Mouse (Mus musculus) 416B (cell line): ENCODE results near the gene Scimp.

ENCODE experiments used
- DNase-seq: peaks from one replicate; pipeline ENCODE4 v3.0.0; 2011; ENCODE audit warnings: low read depth

The Scimp gene

GRCm38 (mm10) chr11:70765776-70766445, 46.5 kb downstream of the Scimp start:
- peak; percentile 83 for DNase-seq

DNA sequence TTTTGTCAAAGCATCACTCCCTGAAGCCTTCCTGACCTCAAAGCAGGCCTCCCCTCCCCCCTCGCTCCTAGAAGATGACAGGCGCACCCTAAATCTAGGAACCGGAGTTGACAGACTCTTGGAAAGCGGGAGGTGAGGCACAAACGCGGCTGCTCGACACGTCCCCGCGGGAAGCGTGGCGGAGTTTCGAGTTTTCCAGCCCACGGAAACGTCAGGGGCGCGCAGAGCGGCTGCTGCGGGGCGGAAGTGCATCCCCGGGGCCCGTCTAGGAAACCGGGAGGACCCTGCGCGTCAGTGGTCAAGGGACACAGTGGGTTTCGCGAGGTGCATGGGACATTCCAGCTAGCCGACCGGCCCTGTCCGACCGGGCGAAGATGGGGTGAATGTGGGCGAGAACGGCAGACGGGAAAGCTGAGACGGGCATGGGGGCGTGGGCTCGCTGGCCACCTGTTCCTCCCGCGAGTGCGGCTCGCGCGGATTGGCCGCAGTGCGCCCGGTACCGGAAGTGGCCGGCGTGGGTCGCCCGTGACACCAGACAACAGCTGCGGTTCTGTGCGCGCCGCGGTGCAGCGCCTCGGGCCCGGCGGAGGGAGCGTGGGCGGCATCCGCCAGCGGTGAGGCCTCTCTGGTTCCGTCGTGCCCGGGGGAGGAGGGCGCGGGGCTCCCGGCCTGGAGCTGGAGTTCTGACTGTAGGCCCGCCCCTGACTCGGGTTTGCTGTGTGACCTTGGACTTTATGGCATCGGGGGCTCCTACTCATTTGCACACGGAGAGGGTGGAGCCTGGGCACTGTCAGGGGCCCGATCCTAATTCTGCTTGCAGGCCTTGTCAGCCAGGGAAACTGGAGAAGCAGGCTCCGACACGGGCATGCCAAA, 48.2 kb downstream of the Scimp start, which contains the start of gene Zfp3:
Zfp3 (plus strand) TSS at position 274 of the 873 bp plus-strand sequence.
- peak; percentile 82 for DNase-seq

GRCm38 (mm10) chr11:70763582-70763935, 48.8 kb downstream of the Scimp start:
- peak; percentile 47 for DNase-seq

- no peak for DNase-seq
These were observed 49.7 kb downstream of the Scimp start for GRCm38 (mm10) chr11:70762641-70763040.

- DNase-seq: peak; percentile 36
These were observed 51.9 kb downstream of the Scimp start for GRCm38 (mm10) chr11:70760446-70760845.

DNA sequence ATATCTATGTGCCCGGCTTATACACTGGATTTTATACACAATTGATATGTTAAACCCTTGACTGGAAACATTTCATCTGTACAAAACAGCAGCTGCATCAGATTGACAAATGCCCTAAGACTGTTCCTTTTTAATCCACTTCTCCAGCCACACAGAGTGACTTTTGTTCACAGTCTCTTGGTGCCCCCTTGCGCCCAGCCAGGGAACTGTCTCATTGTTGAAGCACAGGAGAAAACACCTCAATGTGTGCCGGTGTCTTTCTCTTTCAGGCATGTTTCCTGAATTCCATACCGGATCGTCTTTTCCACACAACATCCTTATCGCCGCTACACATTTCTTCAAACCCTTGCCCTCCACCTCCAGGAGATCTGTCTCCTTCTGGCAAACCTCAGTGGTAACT, 56.7 kb downstream of the Scimp start:
- peak; percentile 72 for DNase-seq

DNA sequence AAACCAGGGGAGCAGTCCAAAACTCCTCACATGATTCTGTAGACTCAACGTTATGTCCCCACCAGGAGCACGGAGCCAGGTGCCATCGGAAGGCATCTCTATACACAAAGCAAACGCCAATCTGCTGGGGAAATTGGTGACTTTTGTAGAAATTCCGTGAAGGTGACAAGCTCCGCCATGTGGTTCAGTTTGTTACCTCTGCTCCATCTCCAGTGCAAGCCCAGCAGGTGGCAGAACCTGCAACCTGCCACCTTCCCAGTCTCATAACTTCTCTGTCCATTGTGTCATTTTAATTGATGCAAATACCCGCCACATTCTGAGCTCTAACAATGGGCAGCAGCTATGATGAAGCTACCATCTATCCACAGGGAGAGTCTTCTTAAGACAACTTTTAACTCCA, 57.4 kb downstream of the Scimp start:
- DNase-seq: no peak

GRCm38 (mm10) chr11:70754476-70754875, 57.9 kb downstream of the Scimp start:
- DNase-seq: no peak

GRCm38 (mm10) chr11:70753146-70753545, 59.2 kb downstream of the Scimp start:
- DNase-seq: no peak

DNA sequence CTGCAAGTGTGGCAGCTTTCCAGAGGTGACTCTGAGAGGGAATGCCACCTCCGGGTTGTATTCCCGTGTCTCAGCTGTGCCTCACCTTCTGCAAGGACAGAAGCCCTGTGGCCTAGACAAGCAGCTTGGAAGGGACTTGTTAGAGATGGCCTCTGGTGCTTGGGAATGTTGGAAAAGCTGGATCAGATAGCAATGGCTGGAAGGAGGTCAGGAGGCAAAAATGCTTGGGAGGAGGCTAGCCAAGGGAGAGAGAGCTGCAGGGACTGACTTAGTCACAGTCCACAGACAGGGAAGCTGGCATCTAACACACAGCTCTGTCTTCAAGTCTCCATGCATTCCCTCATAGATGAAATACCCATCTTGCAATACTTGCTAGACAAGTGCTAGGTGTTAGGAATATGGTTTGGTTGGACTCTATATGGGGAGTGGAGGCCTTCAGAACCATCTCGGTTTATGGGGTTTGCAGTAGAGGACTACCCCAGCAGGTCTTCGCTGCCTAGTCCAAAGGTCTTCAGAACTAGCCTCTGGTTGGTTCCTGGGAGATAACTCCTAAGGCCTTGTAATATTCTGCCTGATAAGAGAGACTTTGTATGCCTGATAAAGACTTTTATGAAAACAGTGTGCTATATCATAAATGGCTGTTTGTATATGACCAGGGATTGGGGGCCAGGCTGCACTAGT, 59.9 kb downstream of the Scimp start:
- DNase-seq: no peak

DNA sequence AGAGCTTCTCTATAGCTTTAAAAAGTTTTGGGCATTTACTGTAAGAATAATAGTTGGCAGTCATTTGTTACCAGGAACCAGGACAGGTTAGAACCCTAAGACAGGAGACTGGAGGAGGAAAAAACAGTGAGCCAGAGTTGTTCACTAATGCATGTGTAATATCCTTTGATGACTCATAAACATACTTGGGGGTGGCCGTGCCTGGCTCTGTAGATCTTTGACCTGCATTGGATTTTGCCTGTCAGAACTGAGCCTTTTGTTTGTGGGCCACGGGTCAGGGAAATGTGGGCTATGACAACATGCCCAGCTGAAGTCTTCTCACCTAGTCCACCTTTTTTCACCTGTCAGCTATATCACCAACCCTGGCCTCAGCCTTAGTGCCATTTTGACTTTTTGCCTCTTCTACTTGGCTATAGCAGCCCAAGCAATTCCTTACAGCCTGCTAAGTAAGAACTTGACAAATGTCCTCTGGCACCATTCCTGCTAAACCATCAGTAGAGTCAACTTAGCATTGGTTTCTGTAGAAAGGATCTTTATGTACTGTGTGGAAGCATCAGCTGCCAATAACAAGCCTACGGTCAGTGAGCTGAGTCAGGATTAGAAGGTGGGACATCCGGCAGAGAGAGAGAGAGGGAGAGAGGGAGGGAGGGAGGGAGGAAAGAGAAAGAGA, 64.4 kb downstream of the Scimp start:
- peak; percentile 77 for DNase-seq

DNA sequence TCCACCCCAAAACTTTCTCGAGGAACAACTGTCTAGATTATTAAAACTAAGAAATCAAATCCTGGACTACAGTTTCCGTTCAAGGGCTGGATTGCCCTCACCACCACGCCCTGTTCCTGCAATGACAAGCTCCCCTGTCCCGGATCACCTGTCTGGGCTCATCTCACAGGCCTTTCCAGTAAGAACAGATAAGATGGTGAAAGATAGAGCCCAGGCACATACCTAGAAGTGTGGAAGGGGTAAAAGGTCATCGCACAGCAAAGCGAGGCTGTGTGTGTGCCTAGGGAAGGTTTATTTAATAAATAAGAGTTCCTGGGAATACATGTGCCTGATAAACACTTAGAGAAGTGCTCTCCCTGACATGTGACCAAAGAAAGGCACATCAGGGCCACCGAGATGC, 66.8 kb downstream of the Scimp start:
- DNase-seq: no peak

- DNase-seq: no peak
These were observed 69.6 kb downstream of the Scimp start for GRCm38 (mm10) chr11:70742581-70743459.

GRCm38 (mm10) chr11:70742117-70742516, 70.3 kb downstream of the Scimp start:
- DNase-seq: no peak

GRCm38 (mm10) chr11:70741603-70742002, 70.8 kb downstream of the Scimp start:
- no peak for DNase-seq
